Mouse (Mus musculus): ENCODE data around the gene Rnase4. TPM values are rescaled to one million over a fixed set of nuclear protein-coding genes. Genes with fewer than 3 reads are reported as not detected.

Gene Rnase4
- 45.7 TPM for polyA plus RNA-seq (2021)

DNA sequence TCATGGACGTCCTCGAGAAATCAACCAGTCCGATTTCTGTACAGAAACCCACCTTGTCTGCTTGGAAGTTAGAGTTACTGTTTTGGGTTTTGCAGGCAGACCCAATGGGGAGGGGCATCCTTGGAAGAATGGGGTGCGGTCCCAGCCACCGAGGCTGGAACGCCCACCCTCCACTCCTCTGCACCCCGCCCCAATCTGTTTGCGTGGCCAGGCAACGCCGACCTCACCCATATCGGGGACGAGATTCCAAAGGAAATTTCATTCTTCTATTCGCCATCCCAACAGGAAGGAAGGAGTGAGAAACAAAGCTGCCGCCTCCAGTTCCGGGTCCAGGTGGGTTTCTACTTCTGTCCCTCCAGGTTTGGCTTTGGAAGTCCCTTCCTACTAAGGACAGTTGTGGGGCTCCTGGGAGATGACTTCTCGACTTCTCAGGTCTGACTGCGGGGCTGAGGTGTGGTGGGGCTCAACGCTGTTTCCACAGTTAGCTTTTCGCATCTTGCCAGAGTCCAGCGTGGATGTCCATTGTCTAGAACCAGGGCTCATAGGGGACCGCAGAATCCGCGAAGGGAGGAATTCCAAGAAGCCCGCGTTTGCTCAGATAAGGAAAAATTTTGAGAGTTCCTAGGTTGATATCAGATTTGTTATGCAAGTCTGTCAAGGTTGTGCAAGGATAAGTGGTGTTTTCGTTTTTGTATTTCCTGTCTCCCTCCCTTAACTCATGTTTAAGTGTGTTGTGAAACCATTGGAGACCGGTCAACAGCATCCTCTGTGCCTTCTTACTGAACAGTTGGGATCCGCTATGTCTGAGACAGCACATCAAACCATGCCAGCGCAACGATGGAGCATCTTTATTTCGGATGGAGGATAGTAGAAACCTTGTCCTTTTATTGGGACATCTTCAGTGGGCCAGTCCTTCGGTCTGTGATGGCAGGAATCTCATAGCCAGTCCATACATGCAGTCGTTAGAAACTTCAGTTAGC lies at the start of gene Rnase4, which contains the start of gene Ang:
Gene Rnase4 (plus strand): TSS at position 157 of the 980 bp plus-strand sequence.
Gene Ang (plus strand): TSS at position 230 of the 980 bp plus-strand sequence.
- CTCF ChIA-PET = no interaction called here
- in situ Hi-C loops (cut with MboI; ENCODE audit: low pct_unique_long_range_greater_than_20kb) = no loop called here
- POLR2A ChIA-PET = interaction anchor here (0.7 kb wide), 1 partner anchor 29 kb away, joined by 3 read pairs; no protein-coding TSS in a partner anchor
- ATAC-seq (no peak), DNase-seq (ENCODE audit: low read depth, low spot score) (no peak)
- no peaks in the 10 kb centered on the region for H3K27me3 ChIP-seq
- TF ChIP-seq CTCF (IDR thresholded peaks at IDR 0.05) = no peak

DNA sequence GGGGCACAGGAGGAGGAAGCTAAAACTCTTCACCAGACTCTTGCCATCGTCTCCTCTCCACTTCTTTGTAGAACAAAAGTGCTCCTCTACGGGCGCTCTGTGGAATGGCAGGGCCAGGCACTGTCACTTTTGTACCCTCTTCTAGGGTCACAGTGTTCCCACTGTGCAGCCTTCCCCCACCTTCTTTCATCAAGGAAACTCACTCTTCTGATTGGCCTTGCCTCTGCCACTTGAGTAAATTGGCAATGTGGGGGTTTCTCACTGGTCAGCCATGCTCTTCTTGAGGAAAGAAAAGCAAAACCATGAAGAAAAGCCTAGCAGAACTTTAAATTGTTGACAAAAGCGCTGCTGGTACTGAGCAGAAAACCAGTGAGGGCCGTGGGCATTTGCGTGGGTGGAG lies 49.1 kb upstream of the Rnase4 start, which contains the start of gene Rnase9:
Gene Rnase9 (minus strand): TSS at position 101 of the 400 bp plus-strand sequence.
- in situ Hi-C loops (cut with MboI; ENCODE audit: low pct_unique_long_range_greater_than_20kb) = no loop called here
- peaks cover 9% of the 10 kb centered on the region for H3K27me3 ChIP-seq
- POLR2A ChIA-PET = no interaction called here
- CTCF ChIA-PET = no interaction called here
- DNase-seq (ENCODE audit: low read depth, low spot score) (no peak), ATAC-seq (no peak)
- TF ChIP-seq CTCF (IDR thresholded peaks at IDR 0.05) = no peak

GRCm38 (mm10) chr14:51047846-51048245 lies 43.0 kb upstream of the Rnase4 start:
- CTCF ChIA-PET = interaction anchor here (1.6 kb wide), 1 partner anchor 10 kb away, joined by 4 read pairs; no protein-coding TSS in a partner anchor

GRCm38 (mm10) chr14:51050063-51050462 lies 40.8 kb upstream of the Rnase4 start, which contains the start of gene Rnase11:
Rnase11 (minus strand) TSS chr14:51050163.
- peaks cover 17% of the 10 kb centered on the region for H3K27me3 ChIP-seq
- ChIA-PET CTCF (no interaction called here), POLR2A (no interaction called here)
- ATAC-seq = no peak
- in situ Hi-C loops (cut with MboI; ENCODE audit: low pct_unique_long_range_greater_than_20kb) = no loop called here
- no peak for DNase-seq (ENCODE audit: low read depth, low spot score)
- TF ChIP-seq CTCF (IDR thresholded peaks at IDR 0.05) = no peak

More at GRCm38 (mm10) chr14:51047846-51048245, 43.0 kb upstream of the Rnase4 start:
- no peak for TF ChIP-seq CTCF (IDR thresholded peaks at IDR 0.05)
- in situ Hi-C loops (cut with MboI; ENCODE audit: low pct_unique_long_range_greater_than_20kb) = no loop called here
- peaks cover 17% of the 10 kb centered on the region for H3K27me3 ChIP-seq
- ATAC-seq (no peak), DNase-seq (ENCODE audit: low read depth, low spot score) (no peak)
- POLR2A ChIA-PET = no interaction called here

GRCm38 (mm10) chr14:51051941-51052340 lies 38.9 kb upstream of the Rnase4 start:
- ChIA-PET POLR2A (no interaction called here), CTCF (no interaction called here)
- peaks cover 13% of the 10 kb centered on the region for H3K27me3 ChIP-seq
- ATAC-seq = no peak
- in situ Hi-C loops (cut with MboI; ENCODE audit: low pct_unique_long_range_greater_than_20kb) = no loop called here
- DNase-seq (ENCODE audit: low read depth, low spot score) = no peak
- TF ChIP-seq CTCF (IDR thresholded peaks at IDR 0.05) = no peak

DNA sequence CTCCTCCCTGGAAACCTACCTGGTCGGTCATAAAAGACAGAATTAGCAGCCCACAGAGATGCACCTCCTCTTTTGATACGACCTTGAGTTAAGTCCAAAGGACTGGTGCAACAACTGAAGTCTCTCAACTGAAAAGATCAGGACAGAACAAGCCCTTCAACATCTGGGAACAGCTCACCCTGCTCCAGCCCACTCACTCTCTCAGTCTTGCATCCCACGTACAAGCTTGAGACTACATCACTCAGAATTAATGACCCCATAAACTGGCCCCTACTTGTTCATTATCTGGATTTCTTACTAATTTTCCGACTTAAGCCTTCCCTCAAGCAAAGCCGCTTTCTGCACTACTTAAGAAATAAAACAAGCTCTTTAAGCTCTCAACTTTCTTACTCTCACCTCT lies 37.7 kb upstream of the Rnase4 start:
- in situ Hi-C loops (cut with MboI; ENCODE audit: low pct_unique_long_range_greater_than_20kb) = no loop called here
- H3K27me3 ChIP-seq = peaks cover 11% of the 10 kb centered on the region
- no peak for TF ChIP-seq CTCF (IDR thresholded peaks at IDR 0.05)
- ChIA-PET CTCF (interaction anchor here (0.7 to 1.3 kb wide), 2 partner anchors 9 to 15 kb away, joined by 3 read pairs; no protein-coding TSS in a partner anchor), POLR2A (no interaction called here)
- DNase-seq (ENCODE audit: low read depth, low spot score) (no peak), ATAC-seq (no peak)

DNA sequence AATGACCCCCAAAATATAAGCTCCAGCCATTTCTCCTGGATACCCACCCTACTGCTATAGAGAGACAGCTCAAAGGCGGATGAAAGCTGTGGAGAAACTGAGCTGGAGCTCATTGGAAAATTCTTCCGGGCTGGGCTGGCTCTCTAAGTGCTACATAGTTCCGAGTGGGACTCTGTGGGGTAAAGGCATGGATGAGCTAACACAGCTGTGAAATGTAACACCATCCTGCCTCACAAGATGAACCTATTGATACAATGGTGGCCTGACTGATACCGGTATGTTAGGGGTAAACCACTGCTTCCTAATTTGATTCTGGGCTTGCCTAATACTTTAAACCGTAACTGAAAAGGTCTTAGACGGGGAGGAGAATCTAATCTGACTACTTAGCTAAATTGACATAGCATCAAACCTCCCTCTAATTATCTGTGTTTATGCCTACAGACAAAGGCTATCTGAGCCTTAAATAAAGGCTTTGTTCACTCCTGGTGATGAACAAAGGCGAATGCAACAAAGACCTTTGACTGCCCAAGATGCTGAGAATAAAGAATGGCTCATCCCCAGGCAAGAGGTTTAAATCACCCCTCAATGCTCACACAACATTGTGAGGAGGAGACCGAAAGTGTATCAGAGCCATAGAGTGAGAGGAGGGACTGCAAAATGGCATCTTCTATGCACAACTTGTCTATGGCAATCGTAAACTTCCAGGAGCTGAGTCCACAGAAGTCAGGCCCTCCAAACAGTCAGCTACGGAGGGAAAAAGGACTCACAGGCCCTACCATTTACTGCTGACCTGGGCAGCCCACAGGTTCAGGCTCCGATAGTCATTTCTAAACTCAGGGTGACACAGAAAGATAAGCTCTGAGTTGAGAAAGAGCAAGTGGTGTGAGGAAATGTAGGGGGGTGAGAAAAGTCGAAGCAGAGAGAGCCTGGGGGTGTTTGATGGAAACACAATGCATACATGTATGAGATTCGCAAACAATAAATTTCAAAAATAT lies 36.3 kb upstream of the Rnase4 start:
- no peak for ATAC-seq
- in situ Hi-C loops (cut with MboI; ENCODE audit: low pct_unique_long_range_greater_than_20kb) = no loop called here
- no peak for DNase-seq (ENCODE audit: low read depth, low spot score)
- no peak for TF ChIP-seq CTCF (IDR thresholded peaks at IDR 0.05)
- POLR2A ChIA-PET = no interaction called here
- peaks cover 7% of the 10 kb centered on the region for H3K27me3 ChIP-seq
- CTCF ChIA-PET = interaction anchor here (1.0 to 1.3 kb wide), 4 partner anchors 8 to 28 kb away, joined by 3 to 4 read pairs (median 3); no protein-coding TSS in a partner anchor

- in situ Hi-C loops (cut with MboI; ENCODE audit: low pct_unique_long_range_greater_than_20kb) = no loop called here
- ChIA-PET POLR2A (no interaction called here), CTCF (no interaction called here)
- no peak for ATAC-seq
- no peak for DNase-seq (ENCODE audit: low read depth, low spot score)
- TF ChIP-seq CTCF (IDR thresholded peaks at IDR 0.05) = no peak
- no peaks in the 10 kb centered on the region for H3K27me3 ChIP-seq
Measured at GRCm38 (mm10) chr14:51057401-51057831, 33.5 kb upstream of the Rnase4 start, which contains the start of gene Rnase12. Rnase12 (minus strand) TSS chr14:51057661.

- H3K27me3 ChIP-seq = no peaks in the 10 kb centered on the region
- ATAC-seq (no peak), DNase-seq (ENCODE audit: low read depth, low spot score) (no peak)
- in situ Hi-C loops (cut with MboI; ENCODE audit: low pct_unique_long_range_greater_than_20kb) = loop anchor here (5.0 kb wide), 3 partner anchors 38 to 258 kb away; partner anchors contain the start of genes Pip4p1 and Pnp
- no peak for TF ChIP-seq CTCF (IDR thresholded peaks at IDR 0.05)
- CTCF ChIA-PET = interaction anchor here (1.0 to 1.4 kb wide), 2 partner anchors 18 to 34 kb away, joined by 3 to 4 read pairs; no protein-coding TSS in a partner anchor
- POLR2A ChIA-PET = no interaction called here
Measured at GRCm38 (mm10) chr14:51060761-51061160, 30.1 kb upstream of the Rnase4 start.

DNA sequence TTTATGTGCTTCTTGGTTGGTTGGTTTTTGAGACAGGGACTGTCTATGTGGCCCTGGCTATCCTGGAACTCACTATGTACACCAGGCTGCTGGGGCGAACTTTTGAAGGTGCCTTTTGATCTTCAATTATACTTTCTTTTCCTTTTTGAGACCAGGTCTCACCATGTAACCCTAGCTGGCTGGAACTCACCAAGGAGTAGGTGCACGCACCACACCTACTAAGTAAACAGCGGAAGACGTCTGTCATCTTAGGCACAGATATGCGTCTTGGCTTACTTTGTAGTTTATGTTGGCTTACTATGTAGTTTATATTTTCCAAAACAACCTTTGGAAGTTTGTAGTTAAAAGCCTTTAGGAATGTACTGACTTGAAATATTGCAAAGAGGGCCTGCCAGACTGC lies 21.9 kb upstream of the Rnase4 start:
- in situ Hi-C loops (cut with MboI; ENCODE audit: low pct_unique_long_range_greater_than_20kb) = no loop called here
- DNase-seq (ENCODE audit: low read depth, low spot score) (no peak), ATAC-seq (no peak)
- CTCF ChIA-PET = no interaction called here
- POLR2A ChIA-PET = no interaction called here
- TF ChIP-seq CTCF (IDR thresholded peaks at IDR 0.05) = no peak
- H3K27me3 ChIP-seq = peaks cover 7% of the 10 kb centered on the region

All from Patski (cell line).